Mouse (Mus musculus) cerebellum, adult 9-11 months (tissue): ENCODE data around the gene Gm20403.
"Not testable (repeated sequence)": the region's sequence is repeated elsewhere in the genome, so short reads cannot be mapped to it uniquely, and the experiment has no call there.

Source experiments
- DNase-seq: peaks from one replicate; pipeline ENCODE4 v3.0.0; 2022

The Gm20403 gene

GRCm38 (mm10) chr12:54992814-54993213 is 6.5 kb upstream of the Gm20403 start:
- no peak for DNase-seq

- no peak for DNase-seq
Measured at GRCm38 (mm10) chr12:54988323-54988850, 2.1 kb upstream of the Gm20403 start.

GRCm38 (mm10) chr12:54987156-54987555 is 827 bp upstream of the Gm20403 start:
- no peak for DNase-seq

GRCm38 (mm10) chr12:54985257-54986051 is 875 bp downstream of the Gm20403 start:
- DNase-seq: peak; percentile 23

- peak; percentile 14 for DNase-seq
Measured at GRCm38 (mm10) chr12:54984701-54985256, 1.6 kb downstream of the Gm20403 start.

- no peak for DNase-seq
Measured at GRCm38 (mm10) chr12:54982935-54983715, 3.2 kb downstream of the Gm20403 start.

GRCm38 (mm10) chr12:54981962-54982361 is 4.4 kb downstream of the Gm20403 start:
- no peak for DNase-seq

GRCm38 (mm10) chr12:54980939-54981338 is 5.4 kb downstream of the Gm20403 start:
- no peak for DNase-seq

GRCm38 (mm10) chr12:54980532-54980931 is 5.8 kb downstream of the Gm20403 start:
- no peak for DNase-seq

GRCm38 (mm10) chr12:54969033-54969432 is 17.3 kb downstream of the Gm20403 start:
- DNase-seq: no peak

- DNase-seq: no peak
Measured at GRCm38 (mm10) chr12:54965532-54966160, 20.7 kb downstream of the Gm20403 start.

GRCm38 (mm10) chr12:54959569-54959968 is 26.8 kb downstream of the Gm20403 start:
- no peak for DNase-seq

GRCm38 (mm10) chr12:54956974-54957373 is 29.4 kb downstream of the Gm20403 start:
- DNase-seq: no peak

GRCm38 (mm10) chr12:54956457-54956856 is 29.9 kb downstream of the Gm20403 start:
- no peak for DNase-seq

GRCm38 (mm10) chr12:54946116-54946515 is 40.2 kb downstream of the Gm20403 start:
- DNase-seq: no peak

GRCm38 (mm10) chr12:54942586-54943157 is 43.7 kb downstream of the Gm20403 start:
- not testable (repeated sequence) for DNase-seq

- not testable (repeated sequence) for DNase-seq
Measured at GRCm38 (mm10) chr12:54937581-54938343, 48.6 kb downstream of the Gm20403 start.
